Mouse (Mus musculus): ENCODE data around the gene 2210407C18Rik. TPM values are rescaled to one million over a fixed set of nuclear protein-coding genes. Genes with fewer than 3 reads are reported as not detected.

Gene 2210407C18Rik
- polyA plus RNA-seq, 1 experiment from 2014 or later, result not detected

GRCm38 (mm10) chr11:58626146-58626545 is 10.3 kb upstream of the 2210407C18Rik start:
- Histone ChIP-seq H3K27ac (replicated peaks) (no peak overlapping the region), H3K4me2 (replicated peaks) (no peak overlapping the region), H3K4me1 (no peaks in the 10 kb centered on the region), H3K36me3 (no peaks in the 10 kb centered on the region), H3K9me3 (no peaks in the 10 kb centered on the region), H3K9ac (replicated peaks) (no peak overlapping the region), H3K27me3 (no peaks in the 10 kb centered on the region), H3K4me3 (no peak overlapping the region)
- 62% methylated on average over 4 of the region's 4 CpGs for WGBS
- ATAC-seq (ENCODE audit: low FRiP score, low read depth), result no peak

- 67% methylated on average over 6 of the region's 6 CpGs for WGBS
Measured at GRCm38 (mm10) chr11:58618793-58619192, 2.9 kb upstream of the 2210407C18Rik start.

GRCm38 (mm10) chr11:58618369-58618768 is 2.5 kb upstream of the 2210407C18Rik start:
- H3K27me3 ChIP-seq, result no peaks in the 10 kb centered on the region
- WGBS, result 68% methylated on average over 3 of the region's 3 CpGs
- H3K9me3 ChIP-seq, result no peaks in the 10 kb centered on the region
- no peak overlapping the region for H3K4me2 ChIP-seq (replicated peaks)
- H3K27ac ChIP-seq (replicated peaks), result no peak overlapping the region
- no peaks in the 10 kb centered on the region for H3K36me3 ChIP-seq
- no peak overlapping the region for H3K4me3 ChIP-seq
- no peaks in the 10 kb centered on the region for H3K4me1 ChIP-seq
- no peak overlapping the region for H3K9ac ChIP-seq (replicated peaks)
- ATAC-seq (ENCODE audit: low FRiP score, low read depth), result no peak

More at GRCm38 (mm10) chr11:58618793-58619192, 2.9 kb upstream of the 2210407C18Rik start:
- no peak for ATAC-seq (ENCODE audit: low FRiP score, low read depth)
- Histone ChIP-seq H3K4me1 (no peaks in the 10 kb centered on the region), H3K4me2 (replicated peaks) (no peak overlapping the region), H3K9me3 (no peaks in the 10 kb centered on the region), H3K27ac (replicated peaks) (no peak overlapping the region), H3K9ac (replicated peaks) (no peak overlapping the region), H3K36me3 (no peaks in the 10 kb centered on the region), H3K27me3 (no peaks in the 10 kb centered on the region), H3K4me3 (no peak overlapping the region)

GRCm38 (mm10) chr11:58614526-58614925 is 1.3 kb downstream of the 2210407C18Rik start:
- no peak for ATAC-seq (ENCODE audit: low FRiP score, low read depth)
- H3K4me1 ChIP-seq, result no peaks in the 10 kb centered on the region

GRCm38 (mm10) chr11:58613359-58613758 is 2.5 kb downstream of the 2210407C18Rik start:
- no peak overlapping the region for H3K27ac ChIP-seq (replicated peaks)
- H3K4me2 ChIP-seq (replicated peaks), result no peak overlapping the region
- no peaks in the 10 kb centered on the region for H3K9me3 ChIP-seq
- no peak for ATAC-seq (ENCODE audit: low FRiP score, low read depth)
- H3K27me3 ChIP-seq, result no peaks in the 10 kb centered on the region
- WGBS, result 90% methylated on average over 3 of the region's 3 CpGs
- H3K4me3 ChIP-seq, result no peak overlapping the region
- no peaks in the 10 kb centered on the region for H3K36me3 ChIP-seq
- H3K4me1 ChIP-seq, result no peaks in the 10 kb centered on the region
- no peak overlapping the region for H3K9ac ChIP-seq (replicated peaks)

More at GRCm38 (mm10) chr11:58614526-58614925, 1.3 kb downstream of the 2210407C18Rik start:
- Histone ChIP-seq H3K9me3 (no peaks in the 10 kb centered on the region), H3K27me3 (no peaks in the 10 kb centered on the region), H3K4me3 (no peak overlapping the region), H3K36me3 (no peaks in the 10 kb centered on the region), H3K9ac (replicated peaks) (no peak overlapping the region), H3K4me2 (replicated peaks) (no peak overlapping the region), H3K27ac (replicated peaks) (no peak overlapping the region)

GRCm38 (mm10) chr11:58607030-58607429 is 8.8 kb downstream of the 2210407C18Rik start:
- WGBS, result 85% methylated on average over 6 of the region's 6 CpGs
- Histone ChIP-seq H3K4me2 (replicated peaks) (no peak overlapping the region), H3K4me1 (no peaks in the 10 kb centered on the region), H3K9me3 (no peaks in the 10 kb centered on the region), H3K36me3 (no peaks in the 10 kb centered on the region), H3K27me3 (no peaks in the 10 kb centered on the region), H3K27ac (replicated peaks) (no peak overlapping the region), H3K9ac (replicated peaks) (no peak overlapping the region), H3K4me3 (no peak overlapping the region)
- ATAC-seq (ENCODE audit: low FRiP score, low read depth), result no peak

GRCm38 (mm10) chr11:58606177-58606919 is 9.5 kb downstream of the 2210407C18Rik start:
- no peak for ATAC-seq (ENCODE audit: low FRiP score, low read depth)
- no peak overlapping the region for H3K4me3 ChIP-seq
- 92% methylated on average over 12 of the region's 12 CpGs for WGBS
- no peak overlapping the region for H3K27ac ChIP-seq (replicated peaks)
- no peaks in the 10 kb centered on the region for H3K36me3 ChIP-seq
- H3K9me3 ChIP-seq, result no peaks in the 10 kb centered on the region
- no peak overlapping the region for H3K4me2 ChIP-seq (replicated peaks)
- no peak overlapping the region for H3K9ac ChIP-seq (replicated peaks)
- H3K4me1 ChIP-seq, result no peaks in the 10 kb centered on the region
- H3K27me3 ChIP-seq, result no peaks in the 10 kb centered on the region

GRCm38 (mm10) chr11:58605228-58605627 is 10.6 kb downstream of the 2210407C18Rik start:
- H3K27ac ChIP-seq (replicated peaks), result no peak overlapping the region
- no peak overlapping the region for H3K4me3 ChIP-seq
- H3K27me3 ChIP-seq, result no peaks in the 10 kb centered on the region
- H3K4me1 ChIP-seq, result no peaks in the 10 kb centered on the region
- H3K36me3 ChIP-seq, result no peaks in the 10 kb centered on the region
- H3K9ac ChIP-seq (replicated peaks), result no peak overlapping the region
- H3K9me3 ChIP-seq, result no peaks in the 10 kb centered on the region
- ATAC-seq (ENCODE audit: low FRiP score, low read depth), result no peak
- 89% methylated on average over 3 of the region's 3 CpGs for WGBS
- H3K4me2 ChIP-seq (replicated peaks), result no peak overlapping the region

GRCm38 (mm10) chr11:58604688-58605087 is 11.2 kb downstream of the 2210407C18Rik start:
- WGBS, result 73% methylated on average over 2 of the region's 2 CpGs
- H3K27me3 ChIP-seq, result no peaks in the 10 kb centered on the region

GRCm38 (mm10) chr11:58602800-58603560 is 12.9 kb downstream of the 2210407C18Rik start:
- H3K9ac ChIP-seq (replicated peaks), result no peak overlapping the region
- H3K36me3 ChIP-seq, result no peaks in the 10 kb centered on the region
- no peaks in the 10 kb centered on the region for H3K4me1 ChIP-seq
- H3K9me3 ChIP-seq, result no peaks in the 10 kb centered on the region
- 75% methylated on average over 6 of the region's 6 CpGs for WGBS
- H3K4me2 ChIP-seq (replicated peaks), result no peak overlapping the region
- H3K27me3 ChIP-seq, result no peaks in the 10 kb centered on the region
- no peak overlapping the region for H3K27ac ChIP-seq (replicated peaks)
- no peak overlapping the region for H3K4me3 ChIP-seq
- no peak for ATAC-seq (ENCODE audit: low FRiP score, low read depth)

More at GRCm38 (mm10) chr11:58604688-58605087, 11.2 kb downstream of the 2210407C18Rik start:
- Histone ChIP-seq H3K4me1 (no peaks in the 10 kb centered on the region), H3K4me2 (replicated peaks) (no peak overlapping the region), H3K9ac (replicated peaks) (no peak overlapping the region), H3K4me3 (no peak overlapping the region), H3K27ac (replicated peaks) (no peak overlapping the region), H3K9me3 (no peaks in the 10 kb centered on the region), H3K36me3 (no peaks in the 10 kb centered on the region)
- no peak for ATAC-seq (ENCODE audit: low FRiP score, low read depth)

- Histone ChIP-seq H3K9ac (replicated peaks) (no peak overlapping the region), H3K9me3 (no peaks in the 10 kb centered on the region), H3K36me3 (no peaks in the 10 kb centered on the region), H3K4me3 (no peak overlapping the region), H3K27ac (replicated peaks) (no peak overlapping the region), H3K27me3 (no peaks in the 10 kb centered on the region), H3K4me1 (no peaks in the 10 kb centered on the region), H3K4me2 (replicated peaks) (no peak overlapping the region)
- no peak for ATAC-seq (ENCODE audit: low FRiP score, low read depth)
Measured at GRCm38 (mm10) chr11:58602062-58602461, 13.8 kb downstream of the 2210407C18Rik start.

GRCm38 (mm10) chr11:58597837-58598236 is 18.0 kb downstream of the 2210407C18Rik start:
- Histone ChIP-seq H3K27me3 (no peaks in the 10 kb centered on the region), H3K27ac (replicated peaks) (no peak overlapping the region), H3K4me3 (no peak overlapping the region), H3K9me3 (no peaks in the 10 kb centered on the region), H3K36me3 (no peaks in the 10 kb centered on the region), H3K4me1 (no peaks in the 10 kb centered on the region), H3K4me2 (replicated peaks) (no peak overlapping the region), H3K9ac (replicated peaks) (no peak overlapping the region)
- WGBS, result 91% methylated on average over 13 of the region's 13 CpGs
- no peak for ATAC-seq (ENCODE audit: low FRiP score, low read depth)
